Mouse (Mus musculus): ENCODE measurements around the gene Gm26938.

The Gm26938 gene

DNA sequence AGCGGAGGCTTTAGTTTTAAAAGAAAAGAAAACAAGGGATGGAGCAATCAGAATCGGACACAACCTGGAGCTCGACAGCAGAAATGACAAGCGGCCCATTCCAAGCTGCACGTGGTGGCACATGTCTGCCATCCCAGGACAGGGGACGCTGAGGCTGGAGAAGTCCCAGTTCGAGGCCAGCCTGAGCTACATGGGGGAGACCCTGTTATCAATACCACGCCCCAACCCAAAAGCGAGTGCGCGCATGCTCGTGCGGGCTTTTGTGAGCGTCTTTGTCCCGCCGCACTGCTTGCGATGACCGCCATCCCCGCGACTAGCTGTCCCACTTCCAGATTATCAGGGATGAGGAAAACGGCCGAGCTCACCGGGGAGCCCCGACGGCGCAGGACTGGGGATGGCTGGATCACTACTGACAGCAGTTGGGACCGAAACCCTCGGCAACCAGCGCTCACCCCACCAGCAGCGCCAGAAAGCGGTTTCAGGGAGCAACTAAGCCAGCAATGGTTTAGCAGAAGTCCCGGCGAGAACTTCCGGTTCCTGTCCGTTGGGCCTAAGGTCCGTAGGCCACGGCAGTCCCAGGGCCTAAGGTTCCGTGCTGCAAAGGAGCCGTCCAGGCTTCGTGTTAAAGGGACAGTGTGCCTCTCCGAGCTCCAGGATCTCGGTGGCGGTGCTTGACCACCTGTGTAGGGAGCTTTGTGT lies at the start of gene Gm26938, which contains the start of gene Psmg3:
Gene Gm26938, minus strand, starts transcription at position 51 of the 699 bp plus-strand sequence.
Gene Psmg3, minus strand, starts transcription at position 529 of the 699 bp plus-strand sequence.
- DNase-seq: peak; percentile 94

DNA sequence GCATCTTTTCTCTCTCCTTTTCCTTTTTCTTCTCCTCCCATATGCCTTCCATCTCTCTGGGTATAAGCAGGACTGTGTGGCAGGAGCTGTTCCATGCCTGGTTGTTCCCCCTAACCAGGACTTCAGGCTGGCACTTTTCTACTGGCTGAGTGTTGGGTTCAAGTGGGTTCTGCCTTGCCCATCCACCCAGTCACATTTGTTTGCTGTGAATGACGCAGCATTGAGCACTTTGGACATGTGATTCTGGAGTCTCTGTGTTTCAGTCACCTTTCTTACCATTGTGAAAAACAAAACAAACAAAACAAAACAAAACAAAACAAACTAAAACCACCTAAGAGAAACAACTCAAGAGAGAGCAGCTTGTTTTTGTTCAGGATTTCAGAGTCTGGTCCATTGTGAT lies 45.3 kb upstream of the Gm26938 start:
- DNase-seq: no peak

DNA sequence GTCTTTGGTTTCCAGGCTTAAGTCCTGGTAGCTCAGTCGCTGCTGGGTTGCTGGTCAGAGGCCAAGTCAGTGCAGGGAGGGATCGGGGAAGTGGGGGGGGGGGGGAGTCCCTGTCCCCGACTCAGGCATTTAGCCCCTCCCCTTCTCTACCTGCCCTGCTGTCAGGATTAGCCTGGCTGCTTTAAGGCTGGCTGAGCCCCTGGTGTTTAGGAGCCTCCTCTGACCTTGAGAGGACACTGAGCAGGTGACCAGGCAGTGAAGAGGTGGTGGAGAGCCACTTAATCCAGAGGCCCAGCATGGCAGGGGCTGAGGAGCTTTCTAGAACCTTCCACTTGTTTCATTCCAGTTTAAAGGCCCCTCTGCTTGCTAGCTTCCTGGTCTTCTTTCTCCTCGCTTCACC lies 44.7 kb upstream of the Gm26938 start:
- DNase-seq: no peak

DNA sequence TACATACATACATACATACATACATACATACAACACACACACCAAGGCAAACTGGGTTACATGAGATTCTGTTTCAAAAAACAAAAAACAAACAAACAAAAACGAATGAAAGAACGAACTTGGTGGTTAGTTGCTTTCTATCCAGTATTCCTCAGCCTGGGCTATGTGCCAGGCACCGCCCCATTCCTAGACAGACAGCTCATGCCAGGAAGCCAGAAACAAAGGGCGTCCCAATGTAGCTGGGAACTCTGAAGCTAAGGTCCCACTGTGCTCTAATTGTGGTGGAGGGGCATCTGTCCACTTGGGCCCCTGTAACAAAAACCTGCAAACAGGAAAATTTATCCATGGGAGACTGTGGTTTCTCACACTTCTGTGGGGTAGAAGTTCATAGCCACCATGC lies 36.6 kb upstream of the Gm26938 start:
- no peak for DNase-seq

DNA sequence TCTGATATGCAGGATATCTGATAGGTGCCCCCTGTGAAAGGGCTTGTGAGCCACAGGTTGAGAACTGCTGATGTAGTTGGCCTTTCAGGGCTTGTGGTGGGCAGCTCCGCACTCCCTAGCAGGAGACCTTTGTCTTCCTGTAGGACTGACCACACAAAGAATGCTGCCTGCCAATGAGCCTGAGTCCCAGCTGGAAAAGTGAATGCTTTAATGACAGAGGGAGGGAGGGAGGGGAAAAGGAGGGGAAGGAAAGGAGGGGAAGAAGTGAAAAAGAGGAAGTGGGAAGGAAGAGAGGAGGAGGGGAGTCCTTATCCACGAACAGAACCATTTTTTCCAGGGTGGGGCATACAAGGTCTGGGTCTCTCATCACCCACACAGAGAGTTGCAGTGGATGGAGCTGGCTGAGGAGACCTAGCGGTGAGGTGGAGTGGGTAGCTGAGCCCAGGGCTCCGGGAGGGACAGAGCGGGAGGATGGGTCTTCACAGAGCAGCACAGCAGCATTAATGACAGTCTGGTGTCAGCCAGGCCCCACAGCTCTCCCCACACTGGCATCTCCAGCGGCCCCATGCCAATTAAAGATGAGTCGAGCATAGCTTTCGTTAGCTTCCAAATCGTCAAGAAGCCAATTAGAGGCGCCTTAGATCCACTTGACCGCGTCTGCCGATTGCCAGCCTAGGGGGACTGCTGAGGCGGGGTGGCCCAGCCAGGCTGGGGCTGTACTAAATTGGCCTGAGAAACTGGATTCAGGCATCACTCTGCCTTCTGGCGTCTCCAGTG lies 34.3 kb upstream of the Gm26938 start:
- DNase-seq: no peak

DNA sequence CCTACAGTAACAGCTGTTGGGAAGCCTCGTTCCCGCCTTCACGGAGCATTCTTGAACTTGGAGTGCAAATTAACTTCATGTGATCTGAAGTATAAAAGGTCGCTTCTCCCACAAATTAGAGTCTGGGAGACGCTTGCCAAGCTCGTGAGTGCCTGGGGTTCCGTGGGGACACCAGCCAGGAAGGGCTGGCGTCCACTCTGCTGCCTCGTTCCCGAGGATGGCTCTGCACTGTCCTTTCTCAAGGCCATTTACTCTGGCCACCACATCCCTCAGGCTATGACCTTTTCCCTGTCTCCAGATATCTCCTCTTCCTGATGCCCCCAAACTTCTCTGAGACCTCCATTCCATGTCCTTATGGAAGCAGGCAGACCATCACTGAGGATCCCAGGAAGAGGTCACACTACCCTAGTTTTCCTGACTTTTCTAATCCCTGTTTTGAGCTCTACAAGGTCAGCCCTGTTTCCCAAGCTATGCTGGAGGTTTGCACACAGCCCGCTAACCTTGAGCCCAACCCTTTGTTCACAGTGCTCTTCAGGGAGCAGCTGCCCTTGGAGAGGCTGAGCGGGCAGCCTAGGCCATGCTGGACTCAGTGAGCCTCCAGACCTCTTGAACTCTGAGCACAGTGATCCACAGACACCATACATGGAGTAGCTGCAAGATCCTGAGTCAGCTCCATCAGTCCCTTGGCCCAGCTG lies 23.6 kb upstream of the Gm26938 start:
- no peak for DNase-seq

DNA sequence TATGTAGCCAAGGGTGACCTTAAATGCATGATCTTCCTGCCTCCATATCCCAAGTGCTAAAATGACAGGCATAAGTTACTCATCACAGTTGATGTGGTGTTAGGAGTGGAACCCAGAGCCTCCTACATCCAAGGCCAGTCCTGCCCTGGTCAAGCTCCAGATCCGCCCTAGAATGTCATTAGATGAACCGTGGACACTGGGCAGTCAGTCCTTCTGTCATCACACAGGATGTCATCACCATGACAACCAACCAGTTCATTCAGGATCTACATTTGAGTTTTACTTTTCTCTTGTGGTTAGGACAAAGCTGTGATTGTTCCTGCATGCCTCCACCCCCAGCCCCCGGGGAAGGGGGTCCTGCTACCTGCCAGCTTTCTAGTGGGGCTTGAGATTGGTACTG lies 12.9 kb upstream of the Gm26938 start:
- DNase-seq: no peak

DNA sequence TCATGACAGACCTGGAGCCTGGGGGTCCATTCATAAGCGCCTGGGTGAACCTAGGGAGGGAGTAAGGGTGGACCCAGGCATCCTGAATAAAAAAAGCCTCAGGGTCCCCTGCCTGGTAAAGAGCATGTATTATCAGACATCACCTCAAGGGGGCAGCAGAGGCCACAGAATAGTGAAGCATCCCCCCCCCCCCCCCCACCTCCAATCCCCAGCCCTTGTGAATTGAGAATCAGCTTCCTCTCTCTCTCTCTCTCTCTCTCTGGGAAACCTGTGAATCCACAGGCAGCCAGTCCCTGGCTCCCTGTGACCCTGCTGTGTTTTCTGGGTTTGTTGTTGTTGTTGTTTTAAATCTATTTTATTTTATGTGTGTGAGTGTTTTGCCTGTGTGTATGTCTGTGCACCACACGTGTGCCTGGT lies 12.3 kb upstream of the Gm26938 start:
- DNase-seq: peak; percentile 53

DNA sequence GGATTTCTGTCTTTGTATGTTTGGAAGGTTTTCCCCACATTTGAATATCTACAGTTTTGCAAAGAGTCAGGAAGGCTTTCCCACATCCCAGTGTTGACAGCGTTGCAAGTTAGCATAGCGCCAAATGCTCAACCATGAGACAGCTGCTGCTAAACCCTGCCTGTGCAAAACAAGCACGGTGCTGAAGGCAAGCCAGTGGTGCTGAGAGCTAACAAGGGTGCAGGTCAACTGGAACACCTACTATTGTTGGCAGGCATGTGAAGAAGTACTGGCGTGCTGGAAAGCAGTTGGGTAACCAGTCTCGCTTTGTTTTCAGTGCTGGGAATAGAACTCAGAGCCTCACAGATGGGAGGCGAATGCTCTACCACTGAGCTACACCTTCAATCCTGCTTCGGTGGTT lies 9.5 kb upstream of the Gm26938 start:
- DNase-seq: no peak

DNA sequence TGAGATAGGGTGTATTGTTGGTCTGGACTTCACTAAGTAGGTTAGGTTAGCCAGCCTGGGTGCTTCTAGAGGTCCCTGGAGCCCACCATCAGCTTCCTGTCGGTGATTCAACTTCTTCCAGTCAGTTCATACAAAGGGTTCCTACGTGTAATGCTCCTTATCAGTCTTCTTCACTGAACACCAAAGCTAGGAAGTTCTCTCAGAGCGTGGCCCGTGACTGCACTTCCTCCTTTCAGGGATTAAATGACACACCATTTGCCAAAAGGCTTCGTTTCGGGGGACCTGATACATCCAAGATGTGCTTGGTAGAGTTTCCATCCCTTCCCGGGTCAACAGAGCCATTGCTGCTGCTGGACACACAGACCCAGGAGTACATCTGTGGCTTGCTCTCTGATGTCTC lies 5.9 kb upstream of the Gm26938 start:
- no peak for DNase-seq

DNA sequence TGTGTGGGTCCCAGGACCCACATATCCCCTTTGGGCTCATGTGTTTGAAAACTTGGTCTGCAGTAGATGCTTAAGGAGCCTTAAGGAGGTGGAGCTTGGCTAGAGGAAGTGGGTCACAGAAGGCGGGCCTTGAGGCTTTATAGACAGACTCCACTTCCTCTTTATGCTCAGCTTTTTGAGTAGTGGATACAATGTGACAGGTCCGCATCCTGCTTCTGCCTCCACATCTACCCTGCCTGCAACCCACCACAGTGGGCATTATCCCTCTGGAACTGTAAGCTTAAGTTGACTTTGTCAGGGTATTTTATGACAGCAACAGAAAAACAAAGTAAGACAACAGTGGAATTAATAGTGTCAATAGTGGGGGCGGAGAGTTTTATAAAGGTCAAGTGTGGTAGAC lies 4.5 kb upstream of the Gm26938 start:
- DNase-seq: no peak

DNA sequence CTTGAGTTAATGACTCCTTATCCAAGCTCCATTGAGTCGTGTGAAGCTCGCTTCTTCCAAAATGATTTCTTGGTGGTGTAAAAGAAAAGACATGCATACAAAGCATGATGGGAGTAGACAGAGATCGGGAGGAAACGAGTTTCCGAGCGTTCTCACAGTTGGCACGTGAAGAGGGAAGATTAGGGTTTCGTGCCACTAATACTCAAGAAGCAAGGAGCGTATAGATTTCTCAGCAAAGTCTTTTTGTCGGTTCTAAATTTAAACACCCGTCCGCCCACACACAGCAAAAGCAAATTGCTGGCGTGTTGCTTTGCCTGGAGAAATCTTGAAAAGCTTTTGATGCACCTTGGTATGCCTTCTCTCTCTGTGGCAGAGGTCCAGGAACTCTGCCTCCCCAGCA lies 3.2 kb upstream of the Gm26938 start:
- DNase-seq: no peak

DNA sequence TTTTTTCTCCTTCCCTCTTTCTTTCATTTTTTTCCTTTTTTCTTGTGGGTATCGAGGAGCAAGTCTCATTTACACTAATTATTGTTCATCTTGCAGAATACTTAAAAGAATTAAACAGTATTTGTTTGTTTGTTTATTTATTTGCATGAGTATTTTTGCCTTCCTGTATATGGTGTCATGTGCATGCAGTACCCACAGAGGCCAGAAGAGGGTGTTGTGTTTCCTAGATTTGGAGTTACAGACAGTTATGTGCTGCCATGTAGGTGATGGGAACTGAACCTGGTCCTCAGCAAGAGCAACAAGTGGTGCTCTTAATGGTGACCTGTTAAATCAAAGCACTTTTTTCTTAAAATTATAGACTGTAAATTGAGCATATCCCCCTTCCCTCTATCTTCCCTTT lies 1.4 kb upstream of the Gm26938 start:
- DNase-seq: no peak

DNA sequence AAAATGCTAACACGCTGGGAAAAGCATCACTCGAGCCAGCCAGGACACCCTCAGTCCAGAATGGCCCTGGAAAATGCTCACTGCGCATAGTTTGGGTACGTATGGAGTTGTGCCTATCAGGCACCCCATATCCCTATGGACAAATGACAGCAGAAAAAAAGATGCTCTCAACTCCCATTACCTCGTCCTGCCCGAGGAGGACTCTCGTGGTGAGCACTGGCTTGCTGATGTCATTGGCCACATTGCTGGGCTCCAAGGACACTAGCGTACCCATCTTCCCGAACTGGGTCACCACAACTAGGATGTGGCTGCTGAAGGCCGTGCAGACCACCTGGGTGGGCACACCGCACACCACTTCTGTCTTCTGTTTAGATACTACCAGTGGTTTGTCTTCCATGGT lies 260 bp downstream of the Gm26938 start:
- DNase-seq: no peak

DNA sequence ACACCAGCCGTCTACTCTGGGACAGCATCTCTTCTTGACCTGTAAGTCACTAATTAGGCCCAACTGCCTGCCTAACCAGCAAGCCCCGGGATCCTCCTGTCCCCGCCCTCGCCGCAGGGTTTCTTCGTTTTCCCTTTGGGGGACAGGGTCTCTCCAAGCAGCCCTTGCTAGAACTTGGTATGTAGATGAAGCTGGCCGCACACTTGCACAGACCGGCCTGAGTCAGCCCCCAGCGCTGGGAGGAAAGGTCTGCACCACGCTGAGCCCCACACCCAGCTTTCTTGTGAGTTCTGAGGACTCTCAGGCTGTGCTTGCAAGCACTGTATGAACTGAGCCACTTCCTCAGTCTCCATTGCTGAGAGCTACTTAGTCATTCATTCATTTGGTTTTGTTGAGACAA lies 1.7 kb downstream of the Gm26938 start:
- DNase-seq: no peak

DNA sequence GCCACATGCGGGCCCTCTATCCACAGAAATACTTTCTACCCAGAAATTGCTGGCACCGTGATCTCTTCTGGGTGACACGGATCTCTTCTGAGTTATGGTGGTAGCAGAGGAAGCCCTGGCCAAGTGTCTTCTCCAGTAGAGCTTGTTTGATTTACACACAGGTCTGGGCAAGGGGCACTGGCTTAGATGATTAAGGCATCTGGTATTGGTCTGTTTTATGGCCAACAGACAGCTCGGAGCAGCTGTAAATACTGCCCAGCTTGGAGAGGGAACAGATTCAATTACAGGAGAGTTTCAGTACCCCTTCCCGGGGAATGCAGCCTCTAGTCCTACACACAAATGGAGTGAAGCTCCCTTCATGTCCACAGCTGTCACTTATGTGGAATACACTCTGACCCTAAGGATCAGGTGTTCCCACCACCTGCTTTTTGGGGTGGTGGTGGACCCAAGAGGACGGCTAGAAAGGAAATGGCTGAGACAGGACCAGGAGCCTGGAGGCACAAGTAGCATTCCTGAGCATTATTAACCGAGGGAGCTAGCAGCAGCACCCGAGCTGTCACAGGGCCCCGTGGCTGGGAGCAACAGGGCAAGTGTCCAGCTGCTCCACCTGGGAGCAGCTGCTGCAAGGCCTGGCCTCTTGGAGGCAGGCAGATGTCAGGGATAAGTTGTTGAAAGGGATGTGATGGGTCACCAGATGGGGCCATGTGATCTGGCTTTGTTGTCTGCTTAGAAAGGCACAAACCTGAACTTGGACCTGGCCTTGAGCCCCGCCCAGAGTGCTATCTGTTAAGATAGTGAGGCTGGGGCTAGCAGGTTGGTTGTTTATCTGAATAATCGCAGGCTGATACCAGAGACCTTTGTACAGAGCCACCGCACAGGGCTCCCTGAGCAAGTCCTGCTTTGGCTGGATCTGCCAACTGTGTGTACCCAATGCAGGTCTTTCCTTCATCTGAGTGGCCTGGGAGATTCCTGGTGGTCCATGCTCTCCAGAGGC lies 4.4 kb downstream of the Gm26938 start:
- no peak for DNase-seq

DNA sequence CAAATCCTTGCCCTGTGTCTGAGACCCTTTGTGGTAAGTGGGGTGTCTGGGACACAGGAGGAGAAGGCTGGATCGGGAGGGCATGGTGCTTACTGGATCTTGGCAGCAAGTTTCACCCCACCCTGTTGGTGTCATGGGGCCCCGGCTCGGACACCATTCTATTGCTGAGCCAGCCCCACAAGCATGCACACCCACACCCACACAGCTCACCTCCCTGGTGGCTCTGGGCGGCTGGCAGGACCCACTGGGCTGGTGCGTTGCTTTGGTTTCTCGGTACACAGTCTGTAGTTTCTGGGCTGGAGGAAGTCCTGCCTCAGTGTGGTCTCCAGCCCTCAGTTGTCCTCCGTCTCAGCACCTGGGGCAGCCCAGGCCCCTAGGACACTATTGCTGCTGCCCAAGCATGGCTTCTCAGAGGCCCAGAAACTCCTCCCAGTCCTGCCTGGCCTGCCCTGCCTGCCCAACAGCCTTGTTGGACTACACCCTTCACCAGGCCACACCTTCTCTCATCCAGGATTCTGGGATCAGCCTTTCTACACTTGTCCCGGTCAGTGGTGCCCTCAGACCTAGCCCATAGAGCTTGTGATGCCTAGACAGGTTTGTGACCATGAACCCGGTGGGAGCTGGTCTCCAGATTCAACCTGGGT lies 6.5 kb downstream of the Gm26938 start, which contains the start of gene Tmem184a:
Gene Tmem184a, minus strand, starts transcription at position 380 of the 644 bp plus-strand sequence.
- no peak for DNase-seq

DNA sequence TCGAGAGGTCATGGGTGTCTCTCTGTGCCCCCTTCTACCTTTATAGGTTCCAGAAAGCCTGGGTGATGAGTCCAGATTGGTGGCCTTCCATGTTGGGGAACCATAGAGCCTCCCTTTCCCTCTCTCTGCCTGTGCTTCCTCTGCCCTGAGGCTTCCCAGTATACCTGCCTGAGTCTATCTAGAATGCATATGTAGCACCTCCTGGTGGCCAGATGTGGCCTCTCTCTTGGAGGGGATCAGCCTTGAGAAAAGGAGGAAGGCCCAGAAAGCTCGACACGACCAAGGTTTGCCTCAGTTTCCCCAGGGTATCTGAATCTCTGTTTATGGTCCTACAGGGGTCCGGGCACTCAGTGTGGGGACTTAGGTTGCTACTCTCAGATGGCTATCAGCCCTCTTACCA lies 7.4 kb downstream of the Gm26938 start:
- DNase-seq: no peak

DNA sequence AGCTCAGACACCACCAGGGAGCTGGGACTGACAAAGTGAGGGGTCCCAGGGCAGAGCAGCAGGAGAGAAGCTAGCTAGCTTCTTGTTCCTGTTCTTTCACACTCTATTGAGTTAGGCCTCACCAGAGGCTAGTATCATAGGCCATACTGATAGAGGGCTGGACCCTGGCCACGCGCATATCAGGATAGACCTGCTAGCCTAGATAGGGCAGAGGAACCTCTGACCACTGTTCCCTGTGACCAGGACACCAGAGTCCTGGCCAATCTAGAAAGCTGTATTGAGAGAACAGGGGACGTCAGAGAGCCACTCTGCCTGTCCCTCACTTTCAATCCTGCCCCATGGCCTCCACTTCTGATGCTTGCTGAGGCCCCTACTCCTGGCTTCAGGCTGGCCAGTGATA lies 8.2 kb downstream of the Gm26938 start:
- DNase-seq: no peak

DNA sequence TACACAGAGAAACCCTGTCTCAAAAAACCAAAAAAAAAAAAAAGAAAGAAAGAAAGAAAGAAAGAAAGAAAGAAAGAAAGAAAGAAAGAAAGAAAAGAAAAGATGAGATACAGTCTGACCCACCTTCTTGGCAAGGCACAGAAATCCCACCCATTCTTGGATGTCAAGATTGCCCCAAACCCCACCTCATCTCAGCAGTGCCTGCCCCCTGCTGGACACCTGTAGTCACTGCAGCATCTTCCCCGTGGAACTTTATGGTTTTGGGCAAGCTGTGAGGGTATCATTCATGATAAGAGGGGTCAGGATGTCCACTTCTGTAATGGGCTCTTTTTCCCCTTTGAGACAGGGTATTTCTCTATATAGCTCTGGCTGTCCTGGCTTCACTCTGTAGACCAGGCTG lies 8.9 kb downstream of the Gm26938 start:
- DNase-seq: no peak

DNA sequence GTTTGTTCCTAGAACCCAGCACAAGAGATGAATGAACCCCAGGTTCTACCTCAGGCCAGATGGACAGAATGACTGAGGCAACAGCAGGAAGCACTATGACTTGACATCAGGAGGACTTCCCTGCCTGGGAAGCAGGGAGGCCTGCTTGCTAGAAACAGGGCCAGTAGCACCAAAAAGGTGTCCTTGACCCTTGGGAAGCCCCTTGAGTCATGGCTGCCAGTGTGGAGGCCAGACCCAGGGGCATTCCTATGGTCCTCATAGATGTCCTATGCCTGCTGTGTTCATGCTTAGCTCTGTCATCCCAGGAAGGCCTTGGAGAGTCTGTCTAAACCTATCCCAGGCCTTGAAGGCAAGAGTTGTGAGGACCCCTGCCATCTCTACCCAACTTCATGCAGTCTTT lies 9.8 kb downstream of the Gm26938 start:
- no peak for DNase-seq

DNA sequence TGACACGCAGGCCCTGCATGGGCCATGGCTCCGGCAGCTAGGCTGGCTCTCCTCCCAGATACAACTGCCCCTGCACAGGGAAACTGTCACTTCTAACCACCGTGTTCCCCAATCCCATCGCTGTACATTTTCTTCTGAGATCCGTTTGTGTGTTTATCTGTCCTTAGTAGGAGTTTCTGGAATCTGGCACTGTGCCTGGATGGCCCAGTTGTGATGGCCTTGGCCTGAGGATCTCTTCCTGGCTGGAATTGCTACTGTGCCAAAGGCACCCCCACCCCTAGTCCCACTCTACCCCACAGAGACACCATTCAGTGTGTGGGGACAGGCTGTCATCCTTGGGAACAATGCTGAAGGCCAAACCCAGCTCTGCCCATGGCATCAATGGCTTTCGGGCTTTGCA lies 10.2 kb downstream of the Gm26938 start:
- DNase-seq: no peak
